Mouse (Mus musculus) spleen, postnatal 36 days (tissue): ENCODE measurements around the gene Ahcyl1.

Experiments used
- DNase-seq, 2 experiments: peaks; one replicate each; pipeline ENCODE4 v3.0.0; 2022; ENCODE audit warnings: low spot score in 2 of 2, mixed read lengths in 1 of 2

The Ahcyl1 gene

GRCm38 (mm10) chr3:107703675-107704370 is 7.5 kb upstream of the Ahcyl1 start:
- DNase-seq: no peak

GRCm38 (mm10) chr3:107701767-107702394 is 5.5 kb upstream of the Ahcyl1 start:
- no peak for DNase-seq

- no peak for DNase-seq
These were observed 4.3 kb upstream of the Ahcyl1 start for GRCm38 (mm10) chr3:107700625-107701024.

GRCm38 (mm10) chr3:107696910-107697309 is 550 bp upstream of the Ahcyl1 start:
- DNase-seq: peak in 1 of 2 experiments; percentile 6

- DNase-seq: peak in 1 of 2 experiments; percentile 6
These were observed 977 bp downstream of the Ahcyl1 start for GRCm38 (mm10) chr3:107695219-107695947.

- DNase-seq: no peak
These were observed 2.0 kb downstream of the Ahcyl1 start for GRCm38 (mm10) chr3:107694256-107694900.

- no peak for DNase-seq
These were observed 6.0 kb downstream of the Ahcyl1 start for GRCm38 (mm10) chr3:107690366-107690765.

- no peak for DNase-seq
These were observed 7.1 kb downstream of the Ahcyl1 start for GRCm38 (mm10) chr3:107689245-107689644.

- DNase-seq: no peak
These were observed 8.1 kb downstream of the Ahcyl1 start for GRCm38 (mm10) chr3:107688236-107688635.

- no peak for DNase-seq
These were observed 9.9 kb downstream of the Ahcyl1 start for GRCm38 (mm10) chr3:107686276-107686977.

GRCm38 (mm10) chr3:107685652-107686051 is 10.7 kb downstream of the Ahcyl1 start:
- no peak for DNase-seq

- no peak for DNase-seq
These were observed 12.8 kb downstream of the Ahcyl1 start for GRCm38 (mm10) chr3:107683587-107683986.

- no peak for DNase-seq
These were observed 15.4 kb downstream of the Ahcyl1 start for GRCm38 (mm10) chr3:107680790-107681576.

GRCm38 (mm10) chr3:107671509-107671908 is 24.9 kb downstream of the Ahcyl1 start:
- no peak for DNase-seq

GRCm38 (mm10) chr3:107670500-107670899 is 25.9 kb downstream of the Ahcyl1 start:
- no peak for DNase-seq

GRCm38 (mm10) chr3:107668786-107669185 is 27.6 kb downstream of the Ahcyl1 start:
- no peak for DNase-seq

GRCm38 (mm10) chr3:107667426-107667825 is 28.9 kb downstream of the Ahcyl1 start:
- no peak for DNase-seq

GRCm38 (mm10) chr3:107664641-107665040 is 31.7 kb downstream of the Ahcyl1 start:
- DNase-seq: no peak

- DNase-seq: no peak
These were observed 37.4 kb downstream of the Ahcyl1 start for GRCm38 (mm10) chr3:107659000-107659399.

GRCm38 (mm10) chr3:107656888-107657287 is 39.5 kb downstream of the Ahcyl1 start:
- no peak for DNase-seq

- DNase-seq: no peak
These were observed 40.2 kb downstream of the Ahcyl1 start for GRCm38 (mm10) chr3:107656151-107656550.
